Mouse (Mus musculus) hindbrain, embryonic 11.5 days (tissue): ENCODE data around the gene Flt3. TPM values are rescaled to one million over a fixed set of nuclear protein-coding genes. Genes with fewer than 3 reads are reported as not detected.

Experiments used
- ATAC-seq: fragments of 200-750 bp; cut with Nextera tagmentation; 2 replicates; pipeline ENCODE4 v1.8.0; 2017; ENCODE audit warnings: mild to moderate bottlenecking, moderate TSS enrichment, moderate library complexity; ENCODE audit not compliant: low FRiP score
- DNase-seq: peaks from one replicate; pipeline ENCODE4 v3.0.0-alpha.2; 2015; ENCODE audit warnings: low spot score
- H3K27ac ChIP-seq: fragments of 300-500 bp; sonication (generic); 2 replicates; pipeline ENCODE4 v1.5.1; 2014; ENCODE audit warnings: mild to moderate bottlenecking, low read depth, low read length
- H3K27me3 ChIP-seq: fragments of 300-500 bp; sonication (generic); 2 replicates; pipeline ENCODE4 v1.6.1; 2014; ENCODE audit warnings: mild to moderate bottlenecking, low read length, moderate library complexity, mixed read lengths; ENCODE audit not compliant: control insufficient read depth, insufficient read depth
- H3K36me3 ChIP-seq: fragments of 300-500 bp; sonication (generic); 2 replicates; pipeline ENCODE4 v1.6.1; 2014; ENCODE audit warnings: mild to moderate bottlenecking, low read length, moderate library complexity, mixed read lengths; ENCODE audit not compliant: control insufficient read depth, insufficient read depth
- H3K4me1 ChIP-seq: fragments of 300-500 bp; sonication (generic); replicated peaks from 2 replicates; pipeline ENCODE4 v1.6.1; 2014; ENCODE audit warnings: low read length, mixed read lengths; ENCODE audit not compliant: control insufficient read depth, insufficient read depth
- H3K4me2 ChIP-seq: fragments of 300-500 bp; sonication (generic); replicated peaks from 2 replicates; pipeline ENCODE4 v1.6.1; 2014; ENCODE audit warnings: mild to moderate bottlenecking, low read depth, low read length
- H3K4me3 ChIP-seq: fragments of 300-500 bp; sonication (generic); 2 replicates; pipeline ENCODE4 v1.5.1; 2014; ENCODE audit warnings: low read depth, low read length
- H3K9ac ChIP-seq: fragments of 300-500 bp; sonication (generic); 2 replicates; pipeline ENCODE4 v1.6.1; 2014; ENCODE audit warnings: low read depth, low read length
- H3K9me3 ChIP-seq: fragments of 300-500 bp; sonication (generic); 2 replicates; pipeline ENCODE4 v1.6.1; 2016; ENCODE audit warnings: low read length; ENCODE audit not compliant: control insufficient read depth
- WGBS: fragments of 180-500 bp; shearing (Covaris S2); extraction: QIAGEN DNeasy Blood & Tissue Kit; methylation state at CpG from one replicate; pipeline ENCODE4 v1.1.7; 2014; 5-methylcytosine and 5-hydroxymethylcytosine counted together
- polyA plus RNA-seq: library from polyadenylated mRNA; unstranded; fragments of >200 nt; fragmentation: Nextera tagmentation; extraction: Ambion mirVana; gene quantifications from 2 replicates; pipeline ENCODE4 v1.2.1, GENCODE M21; 2014

Flt3 gene
- polyA plus RNA-seq, 1 experiment from 2014 or later: 0.14 TPM

DNA sequence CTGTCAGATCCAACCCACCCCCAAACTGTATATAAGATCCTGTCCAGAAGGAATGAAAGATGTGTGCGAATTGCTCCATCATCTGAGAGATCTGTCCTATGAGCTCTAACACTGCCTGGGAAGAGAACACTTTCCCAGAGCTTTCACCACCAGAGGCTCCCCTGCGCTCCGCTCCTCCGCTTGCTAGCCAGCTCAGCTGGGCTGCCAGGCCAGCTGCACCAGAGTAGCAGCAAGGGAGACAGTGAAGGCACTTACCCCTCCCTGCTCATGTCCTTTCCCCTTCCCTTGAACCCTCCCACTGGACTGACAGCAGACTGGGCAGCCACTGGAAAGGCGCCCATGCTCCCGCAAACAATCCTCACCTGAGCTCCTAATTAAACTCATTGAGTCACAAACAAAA lies 23.3 kb upstream of the Flt3 start:
- no peaks in the 10 kb centered on the region for H3K9me3 ChIP-seq
- 33% methylated on average over 6 of the region's 6 CpGs for WGBS
- H3K27ac ChIP-seq: no peak overlapping the region
- no peak overlapping the region for H3K4me2 ChIP-seq
- H3K9ac ChIP-seq: no peak overlapping the region
- H3K4me1 ChIP-seq: no peaks in the 10 kb centered on the region
- ATAC-seq: no peak
- no peaks in the 10 kb centered on the region for H3K27me3 ChIP-seq
- H3K36me3 ChIP-seq: no peaks in the 10 kb centered on the region
- no peak overlapping the region for H3K4me3 ChIP-seq
- DNase-seq: no peak

DNA sequence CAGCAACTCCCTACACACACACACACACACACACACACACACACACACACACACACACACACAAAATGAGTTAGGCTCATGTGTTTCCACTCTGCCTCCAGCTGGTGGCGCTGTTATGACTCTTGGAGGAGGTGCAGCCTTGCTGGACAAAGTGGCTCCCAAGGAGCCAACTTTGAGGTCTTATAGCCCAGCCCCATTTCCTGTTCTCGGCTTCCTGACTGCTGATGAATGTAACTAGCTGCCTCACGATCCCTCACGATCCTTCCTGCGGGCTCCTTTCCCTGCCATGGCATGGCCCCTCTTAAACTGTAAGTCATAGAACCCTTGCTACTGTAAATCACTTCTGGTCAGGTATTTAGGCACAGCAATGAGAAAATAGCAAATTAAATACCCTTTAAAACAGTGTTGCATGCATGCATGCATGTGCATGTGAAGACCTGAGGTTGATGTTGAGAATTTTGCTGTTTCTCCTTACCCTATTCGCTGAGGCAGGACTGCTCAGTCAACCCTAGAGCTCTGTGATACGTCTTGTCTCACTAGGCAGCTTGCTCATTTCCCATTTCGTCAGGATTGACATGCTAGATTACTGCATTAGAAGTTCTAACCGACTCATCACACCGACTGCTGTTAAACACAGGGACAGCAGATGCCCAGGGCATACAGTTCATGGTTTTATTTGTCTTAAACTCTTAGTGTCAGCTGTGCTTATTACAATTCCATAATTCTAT lies 18.3 kb upstream of the Flt3 start:
- no peak overlapping the region for H3K9ac ChIP-seq
- no peak overlapping the region for H3K27ac ChIP-seq
- DNase-seq (peak; percentile 39), ATAC-seq (no peak)
- H3K4me1 ChIP-seq: no peaks in the 10 kb centered on the region
- no peak overlapping the region for H3K4me3 ChIP-seq
- H3K27me3 ChIP-seq: no peaks in the 10 kb centered on the region
- H3K4me2 ChIP-seq: no peak overlapping the region
- no peaks in the 10 kb centered on the region for H3K36me3 ChIP-seq
- no peaks in the 10 kb centered on the region for H3K9me3 ChIP-seq
- 57% methylated on average over 10 of the region's 10 CpGs for WGBS

- DNase-seq: no peak
- 75% methylated on average over 1 of the region's 1 CpGs for WGBS
- Histone ChIP-seq H3K9me3 (no peaks in the 10 kb centered on the region), H3K27ac (no peak overlapping the region), H3K4me3 (no peak overlapping the region), H3K36me3 (no peaks in the 10 kb centered on the region), H3K27me3 (no peaks in the 10 kb centered on the region), H3K4me2 (no peak overlapping the region), H3K9ac (no peak overlapping the region), H3K4me1 (no peaks in the 10 kb centered on the region)
- no peak for ATAC-seq
These were observed 17.7 kb upstream of the Flt3 start for GRCm38 (mm10) chr5:147417986-147418385.

- Histone ChIP-seq H3K9ac (no peak overlapping the region), H3K36me3 (no peaks in the 10 kb centered on the region), H3K27me3 (no peaks in the 10 kb centered on the region), H3K4me2 (no peak overlapping the region), H3K9me3 (no peaks in the 10 kb centered on the region), H3K4me1 (no peaks in the 10 kb centered on the region), H3K27ac (no peak overlapping the region), H3K4me3 (no peak overlapping the region)
- no peak for ATAC-seq
- WGBS: 80% methylated on average over 6 of the region's 6 CpGs
- no peak for DNase-seq
These were observed 10.3 kb upstream of the Flt3 start for GRCm38 (mm10) chr5:147410585-147410984.

- ATAC-seq (no peak), DNase-seq (no peak)
- Histone ChIP-seq H3K27ac (no peak overlapping the region), H3K36me3 (no peaks in the 10 kb centered on the region), H3K4me3 (no peak overlapping the region), H3K4me2 (no peak overlapping the region), H3K4me1 (no peaks in the 10 kb centered on the region), H3K9me3 (no peaks in the 10 kb centered on the region), H3K27me3 (no peaks in the 10 kb centered on the region), H3K9ac (no peak overlapping the region)
- 53% methylated on average over 29 of the region's 29 CpGs for WGBS
These were observed 8.4 kb upstream of the Flt3 start for GRCm38 (mm10) chr5:147408731-147409130.

DNA sequence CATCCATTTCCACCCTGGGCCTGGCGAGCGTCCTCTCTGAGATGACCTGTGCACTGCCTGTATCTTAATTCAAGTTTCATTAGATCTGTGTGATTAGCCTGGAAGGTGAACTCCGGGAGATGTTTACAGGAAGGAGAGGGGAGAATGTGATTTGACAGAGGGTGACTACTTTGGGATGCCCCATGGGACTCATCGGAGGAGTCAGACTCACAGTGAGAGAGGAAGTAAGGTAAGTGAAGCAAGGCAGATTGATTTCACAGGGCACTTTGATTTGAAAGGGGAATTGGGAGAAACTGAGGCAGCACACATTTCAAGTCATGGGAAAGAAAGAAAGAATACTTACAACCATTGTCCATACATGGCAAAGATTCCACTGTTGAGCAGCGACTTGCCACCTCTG lies 5.8 kb upstream of the Flt3 start:
- H3K27me3 ChIP-seq: peaks cover 7% of the 10 kb centered on the region
- H3K27ac ChIP-seq: no peak overlapping the region
- H3K4me1 ChIP-seq: no peaks in the 10 kb centered on the region
- no peak overlapping the region for H3K4me2 ChIP-seq
- 83% methylated on average over 5 of the region's 5 CpGs for whole genome bisulfite sequencing
- H3K9me3 ChIP-seq: no peaks in the 10 kb centered on the region
- no peaks in the 10 kb centered on the region for H3K36me3 ChIP-seq
- DNase-seq (no peak), ATAC-seq (no peak)
- no peak overlapping the region for H3K9ac ChIP-seq
- no peak overlapping the region for H3K4me3 ChIP-seq

GRCm38 (mm10) chr5:147402505-147402904 lies 2.2 kb upstream of the Flt3 start:
- ATAC-seq: no peak
- Histone ChIP-seq H3K36me3 (no peaks in the 10 kb centered on the region), H3K4me2 (no peak overlapping the region), H3K9me3 (no peaks in the 10 kb centered on the region), H3K4me3 (no peak overlapping the region), H3K27ac (no peak overlapping the region), H3K9ac (no peak overlapping the region), H3K4me1 (peaks cover 5% of the 10 kb centered on the region; the same call in 1 of the 2 replicates), H3K27me3 (peaks cover 34% of the 10 kb centered on the region)
- peak; percentile 62 for DNase-seq
- 27% methylated on average over 5 of the region's 5 CpGs for WGBS

- DNase-seq (peak; percentile 24), ATAC-seq (peak; percentile 12; the same call in 1 of the 2 replicates)
- peaks cover 34% of the 10 kb centered on the region for H3K27me3 ChIP-seq
- no peak overlapping the region for H3K27ac ChIP-seq
- WGBS: 28% methylated on average over 11 of the region's 11 CpGs
- H3K4me2 ChIP-seq: no peak overlapping the region
- H3K4me1 ChIP-seq: peaks cover 5% of the 10 kb centered on the region; the same call in 1 of the 2 replicates
- H3K36me3 ChIP-seq: no peaks in the 10 kb centered on the region
- no peaks in the 10 kb centered on the region for H3K9me3 ChIP-seq
- H3K4me3 ChIP-seq: no peak overlapping the region
- no peak overlapping the region for H3K9ac ChIP-seq
These were observed 735 bp upstream of the Flt3 start for GRCm38 (mm10) chr5:147401024-147401423.

DNA sequence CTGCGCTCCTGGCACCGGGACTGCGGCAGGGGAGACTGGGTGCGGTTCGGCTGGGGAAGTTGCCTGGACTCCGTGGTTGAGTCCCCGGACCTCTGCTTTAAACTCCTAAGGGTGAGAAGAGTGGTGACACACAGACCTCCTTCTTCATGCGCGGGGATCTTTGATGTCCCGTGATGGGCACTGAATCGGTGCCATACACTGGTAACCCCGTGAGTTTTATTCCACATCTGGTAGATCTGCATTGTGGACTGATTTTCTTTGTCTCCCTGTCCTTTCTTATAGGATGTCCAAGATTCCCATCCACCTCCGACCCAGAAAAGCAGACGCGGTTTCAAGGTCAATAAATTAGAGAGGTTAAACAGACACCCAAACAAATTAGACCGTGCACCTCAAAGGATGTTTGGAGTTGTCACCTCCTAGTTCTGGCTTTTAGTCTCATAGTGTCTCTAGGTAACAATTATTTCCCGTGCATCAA lies 253 bp upstream of the Flt3 start:
- ATAC-seq: peak; percentile 30; the same call in 1 of the 2 replicates

More for the DNA sequence above, 253 bp upstream of the Flt3 start:
- peak overlapping the region; percentile 42 for H3K4me3 ChIP-seq
- H3K4me1 ChIP-seq: peaks cover 5% of the 10 kb centered on the region; the same call in 1 of the 2 replicates
- no peak overlapping the region for H3K27ac ChIP-seq
- peak overlapping the region; percentile 19 for H3K9ac ChIP-seq
- H3K36me3 ChIP-seq: no peaks in the 10 kb centered on the region
- 3% methylated on average over 17 of the region's 17 CpGs for WGBS
- no peaks in the 10 kb centered on the region for H3K9me3 ChIP-seq
- DNase-seq: no peak
- peaks cover 34% of the 10 kb centered on the region for H3K27me3 ChIP-seq
- peak overlapping the region; percentile 88 for H3K4me2 ChIP-seq
